Mouse (Mus musculus): ENCODE measurements around the gene Rab11fip3. TPM values are rescaled to one million over a fixed set of nuclear protein-coding genes. Genes with fewer than 3 reads are reported as not detected.

Rab11fip3 gene
- polyA plus RNA-seq, 1 experiment from 2014 or later = 29.0 TPM

- 3% methylated on average over 47 of the region's 47 CpGs for WGBS
- Histone ChIP-seq H3K4me1 (ENCODE audit: control insufficient read depth, insufficient read depth, low read length) (no peaks in the 10 kb centered on the region), H3K9ac (replicated peaks; ENCODE audit: low read depth, low read length) (peak within 1 kb of the TSS; percentile 66), H3K9me3 (ENCODE audit: control insufficient read depth, low read length) (no peaks in the 10 kb centered on the region), H3K27ac (ENCODE audit: low read depth, low read length) (no peak within 1 kb of the TSS), H3K4me3 (ENCODE audit: low read depth, low read length) (peak within 1 kb of the TSS; percentile 60), H3K27me3 (ENCODE audit: control insufficient read depth, insufficient read depth, low read length) (no peaks in the 10 kb centered on the region), H3K36me3 (ENCODE audit: control insufficient read depth, insufficient read depth, low read length) (no peaks in the 10 kb centered on the region), H3K4me2 (ENCODE audit: low read depth, low read length) (peak within 1 kb of the TSS; percentile 79)
- ATAC-seq (ENCODE audit: low read depth) = peak; percentile 81
Observed at GRCm38 (mm10) chr17:26095121-26095740, 25.9 kb upstream of the Rab11fip3 start, which contains the start of gene Nme4. Nme4 (minus strand) TSS chr17:26095602.

GRCm38 (mm10) chr17:26094531-26095110 lies 25.3 kb upstream of the Rab11fip3 start:
- no peak overlapping the region for H3K27ac ChIP-seq (ENCODE audit: low read depth, low read length)
- H3K36me3 ChIP-seq (ENCODE audit: control insufficient read depth, insufficient read depth, low read length) = no peaks in the 10 kb centered on the region
- H3K4me3 ChIP-seq (ENCODE audit: low read depth, low read length) = peak overlapping the region; percentile 60
- no peaks in the 10 kb centered on the region for H3K4me1 ChIP-seq (ENCODE audit: control insufficient read depth, insufficient read depth, low read length)
- H3K9ac ChIP-seq (replicated peaks; ENCODE audit: low read depth, low read length) = peak overlapping the region; percentile 66
- peak overlapping the region; percentile 79 for H3K4me2 ChIP-seq (ENCODE audit: low read depth, low read length)
- no peak for ATAC-seq (ENCODE audit: low read depth)
- H3K9me3 ChIP-seq (ENCODE audit: control insufficient read depth, low read length) = no peaks in the 10 kb centered on the region
- no peaks in the 10 kb centered on the region for H3K27me3 ChIP-seq (ENCODE audit: control insufficient read depth, insufficient read depth, low read length)
- 28% methylated on average over 9 of the region's 9 CpGs for WGBS

GRCm38 (mm10) chr17:26089905-26090632 lies 20.7 kb upstream of the Rab11fip3 start, which contains the start of gene Decr2:
Decr2 (minus strand) TSS chr17:26090337.
- Histone ChIP-seq H3K4me2 (ENCODE audit: low read depth, low read length) (peak within 1 kb of the TSS; percentile 62), H3K27ac (ENCODE audit: low read depth, low read length) (peak within 1 kb of the TSS; percentile 60), H3K4me3 (ENCODE audit: low read depth, low read length) (peak within 1 kb of the TSS; percentile 55), H3K4me1 (ENCODE audit: control insufficient read depth, insufficient read depth, low read length) (no peaks in the 10 kb centered on the region), H3K9ac (replicated peaks; ENCODE audit: low read depth, low read length) (peak within 1 kb of the TSS; percentile 72), H3K36me3 (ENCODE audit: control insufficient read depth, insufficient read depth, low read length) (no peaks in the 10 kb centered on the region), H3K9me3 (ENCODE audit: control insufficient read depth, low read length) (no peaks in the 10 kb centered on the region), H3K27me3 (ENCODE audit: control insufficient read depth, insufficient read depth, low read length) (no peaks in the 10 kb centered on the region)
- 4% methylated on average over 32 of the region's 32 CpGs for WGBS
- ATAC-seq (ENCODE audit: low read depth) = peak; percentile 86

- no peaks in the 10 kb centered on the region for H3K27me3 ChIP-seq (ENCODE audit: control insufficient read depth, insufficient read depth, low read length)
- ATAC-seq (ENCODE audit: low read depth) = no peak
- 97% methylated on average over 9 of the region's 9 CpGs for WGBS
Observed at GRCm38 (mm10) chr17:26087059-26087564, 17.8 kb upstream of the Rab11fip3 start.

GRCm38 (mm10) chr17:26080867-26081266 lies 11.5 kb upstream of the Rab11fip3 start:
- ATAC-seq (ENCODE audit: low read depth) = no peak
- Histone ChIP-seq H3K36me3 (ENCODE audit: control insufficient read depth, insufficient read depth, low read length) (peaks cover 6% of the 10 kb centered on the region; the same call in 1 of the 2 replicates), H3K4me1 (ENCODE audit: control insufficient read depth, insufficient read depth, low read length) (no peaks in the 10 kb centered on the region), H3K9me3 (ENCODE audit: control insufficient read depth, low read length) (no peaks in the 10 kb centered on the region), H3K27ac (ENCODE audit: low read depth, low read length) (no peak overlapping the region), H3K4me2 (ENCODE audit: low read depth, low read length) (no peak overlapping the region), H3K9ac (replicated peaks; ENCODE audit: low read depth, low read length) (no peak overlapping the region), H3K4me3 (ENCODE audit: low read depth, low read length) (no peak overlapping the region), H3K27me3 (ENCODE audit: control insufficient read depth, insufficient read depth, low read length) (no peaks in the 10 kb centered on the region)
- WGBS = 49% methylated on average over 2 of the region's 2 CpGs

More at GRCm38 (mm10) chr17:26087059-26087564, 17.8 kb upstream of the Rab11fip3 start:
- no peak overlapping the region for H3K4me3 ChIP-seq (ENCODE audit: low read depth, low read length)
- H3K36me3 ChIP-seq (ENCODE audit: control insufficient read depth, insufficient read depth, low read length) = peaks cover 6% of the 10 kb centered on the region; the same call in 1 of the 2 replicates
- H3K4me2 ChIP-seq (ENCODE audit: low read depth, low read length) = no peak overlapping the region
- H3K27ac ChIP-seq (ENCODE audit: low read depth, low read length) = no peak overlapping the region
- H3K9ac ChIP-seq (replicated peaks; ENCODE audit: low read depth, low read length) = no peak overlapping the region
- no peaks in the 10 kb centered on the region for H3K4me1 ChIP-seq (ENCODE audit: control insufficient read depth, insufficient read depth, low read length)
- H3K9me3 ChIP-seq (ENCODE audit: control insufficient read depth, low read length) = no peaks in the 10 kb centered on the region

GRCm38 (mm10) chr17:26078851-26079250 lies 9.5 kb upstream of the Rab11fip3 start:
- Histone ChIP-seq H3K4me2 (ENCODE audit: low read depth, low read length) (no peak overlapping the region), H3K9ac (replicated peaks; ENCODE audit: low read depth, low read length) (no peak overlapping the region), H3K4me3 (ENCODE audit: low read depth, low read length) (no peak overlapping the region), H3K27me3 (ENCODE audit: control insufficient read depth, insufficient read depth, low read length) (no peaks in the 10 kb centered on the region), H3K27ac (ENCODE audit: low read depth, low read length) (no peak overlapping the region), H3K36me3 (ENCODE audit: control insufficient read depth, insufficient read depth, low read length) (peaks cover 6% of the 10 kb centered on the region; the same call in 1 of the 2 replicates), H3K9me3 (ENCODE audit: control insufficient read depth, low read length) (no peaks in the 10 kb centered on the region), H3K4me1 (ENCODE audit: control insufficient read depth, insufficient read depth, low read length) (no peaks in the 10 kb centered on the region)
- 71% methylated on average over 2 of the region's 2 CpGs for WGBS
- ATAC-seq (ENCODE audit: low read depth) = no peak

GRCm38 (mm10) chr17:26075246-26075645 lies 5.9 kb upstream of the Rab11fip3 start:
- no peak overlapping the region for H3K9ac ChIP-seq (replicated peaks; ENCODE audit: low read depth, low read length)
- no peaks in the 10 kb centered on the region for H3K4me1 ChIP-seq (ENCODE audit: control insufficient read depth, insufficient read depth, low read length)
- H3K36me3 ChIP-seq (ENCODE audit: control insufficient read depth, insufficient read depth, low read length) = no peaks in the 10 kb centered on the region
- no peak overlapping the region for H3K4me2 ChIP-seq (ENCODE audit: low read depth, low read length)
- WGBS = 68% methylated on average over 3 of the region's 3 CpGs
- H3K4me3 ChIP-seq (ENCODE audit: low read depth, low read length) = no peak overlapping the region
- H3K9me3 ChIP-seq (ENCODE audit: control insufficient read depth, low read length) = no peaks in the 10 kb centered on the region
- no peaks in the 10 kb centered on the region for H3K27me3 ChIP-seq (ENCODE audit: control insufficient read depth, insufficient read depth, low read length)
- ATAC-seq (ENCODE audit: low read depth) = no peak
- H3K27ac ChIP-seq (ENCODE audit: low read depth, low read length) = no peak overlapping the region

- 36% methylated on average over 6 of the region's 6 CpGs for WGBS
- H3K27me3 ChIP-seq (ENCODE audit: control insufficient read depth, insufficient read depth, low read length) = no peaks in the 10 kb centered on the region
- no peak overlapping the region for H3K27ac ChIP-seq (ENCODE audit: low read depth, low read length)
- peak overlapping the region; percentile 97 for H3K4me2 ChIP-seq (ENCODE audit: low read depth, low read length)
- peak overlapping the region; percentile 87; the same call in 1 of the 2 replicates for H3K4me3 ChIP-seq (ENCODE audit: low read depth, low read length)
- no peak overlapping the region for H3K9ac ChIP-seq (replicated peaks; ENCODE audit: low read depth, low read length)
- peaks cover 2% of the 10 kb centered on the region for H3K36me3 ChIP-seq (ENCODE audit: control insufficient read depth, insufficient read depth, low read length)
- ATAC-seq (ENCODE audit: low read depth) = no peak
- no peaks in the 10 kb centered on the region for H3K9me3 ChIP-seq (ENCODE audit: control insufficient read depth, low read length)
- H3K4me1 ChIP-seq (ENCODE audit: control insufficient read depth, insufficient read depth, low read length) = peaks cover 31% of the 10 kb centered on the region
Observed at GRCm38 (mm10) chr17:26070136-26070535, 781 bp upstream of the Rab11fip3 start.
